Mouse (Mus musculus): ENCODE measurements around the gene 6030468B19Rik. TPM values are rescaled to one million over a fixed set of nuclear protein-coding genes. Genes with fewer than 3 reads are reported as not detected.

6030468B19Rik gene
- polyA plus RNA-seq, 1 experiment from 2014 or later: 0.55 TPM

- peaks cover 18% of the 10 kb centered on the region for H3K36me3 ChIP-seq
- H3K27ac ChIP-seq: peak within 1 kb of the TSS; percentile 96
- H3K9me3 ChIP-seq: no peaks in the 10 kb centered on the region
- peak within 1 kb of the TSS; percentile 90 for H3K4me2 ChIP-seq
- peak within 1 kb of the TSS; percentile 72 for H3K9ac ChIP-seq
- no peaks in the 10 kb centered on the region for H3K27me3 ChIP-seq
- H3K4me1 ChIP-seq: peaks cover 26% of the 10 kb centered on the region
- under 1% methylated on average over 51 of the region's 51 CpGs for WGBS
- peak within 1 kb of the TSS; percentile 70 for H3K4me3 ChIP-seq
- peak; percentile 89 for ATAC-seq (ENCODE audit: insufficient number of reproducible peaks, low FRiP score, low TSS enrichment, low read depth)
Observed at GRCm38 (mm10) chr11:117848985-117849671, 51.7 kb downstream of the 6030468B19Rik start, which contains the start of gene Birc5. Birc5 (plus strand) TSS chr11:117849251.

GRCm38 (mm10) chr11:117852875-117853274 lies 55.4 kb downstream of the 6030468B19Rik start:
- no peaks in the 10 kb centered on the region for H3K9me3 ChIP-seq
- 93% methylated on average over 3 of the region's 3 CpGs for WGBS
- H3K27me3 ChIP-seq: no peaks in the 10 kb centered on the region
- no peak overlapping the region for H3K4me3 ChIP-seq
- H3K36me3 ChIP-seq: peaks cover 50% of the 10 kb centered on the region
- ATAC-seq (ENCODE audit: insufficient number of reproducible peaks, low FRiP score, low TSS enrichment, low read depth): no peak
- H3K4me2 ChIP-seq: no peak overlapping the region
- H3K27ac ChIP-seq: no peak overlapping the region
- no peak overlapping the region for H3K9ac ChIP-seq
- H3K4me1 ChIP-seq: peaks cover 22% of the 10 kb centered on the region

- no peak for ATAC-seq (ENCODE audit: insufficient number of reproducible peaks, low FRiP score, low TSS enrichment, low read depth)
- Histone ChIP-seq H3K27ac (no peak overlapping the region), H3K4me1 (peaks cover 14% of the 10 kb centered on the region), H3K9me3 (no peaks in the 10 kb centered on the region), H3K36me3 (peaks cover 50% of the 10 kb centered on the region), H3K9ac (no peak overlapping the region), H3K4me2 (no peak overlapping the region), H3K27me3 (no peaks in the 10 kb centered on the region; the same call in 1 of the 2 replicates), H3K4me3 (no peak overlapping the region)
- 91% methylated on average over 9 of the region's 9 CpGs for WGBS
Observed at GRCm38 (mm10) chr11:117854241-117854640, 56.8 kb downstream of the 6030468B19Rik start.

GRCm38 (mm10) chr11:117855360-117855759 lies 57.9 kb downstream of the 6030468B19Rik start:
- Histone ChIP-seq H3K27me3 (peaks cover 8% of the 10 kb centered on the region), H3K9ac (no peak overlapping the region), H3K4me3 (no peak overlapping the region), H3K27ac (no peak overlapping the region), H3K9me3 (no peaks in the 10 kb centered on the region), H3K4me2 (no peak overlapping the region), H3K4me1 (peaks cover 8% of the 10 kb centered on the region), H3K36me3 (peaks cover 50% of the 10 kb centered on the region)
- WGBS: 96% methylated on average over 5 of the region's 5 CpGs
- no peak for ATAC-seq (ENCODE audit: insufficient number of reproducible peaks, low FRiP score, low TSS enrichment, low read depth)

GRCm38 (mm10) chr11:117855975-117856374 lies 58.5 kb downstream of the 6030468B19Rik start:
- Histone ChIP-seq H3K4me2 (no peak overlapping the region), H3K27me3 (peaks cover 14% of the 10 kb centered on the region), H3K9me3 (no peaks in the 10 kb centered on the region), H3K36me3 (peaks cover 50% of the 10 kb centered on the region), H3K4me3 (no peak overlapping the region), H3K4me1 (peaks cover 10% of the 10 kb centered on the region), H3K9ac (no peak overlapping the region), H3K27ac (no peak overlapping the region)
- ATAC-seq (ENCODE audit: insufficient number of reproducible peaks, low FRiP score, low TSS enrichment, low read depth): no peak
- WGBS: 88% methylated on average over 1 of the region's 1 CpGs

Other genes with a start within 250 kb of the 6030468B19Rik start
- gene Tnrc6c, start 143.4 kb upstream of the 6030468B19Rik start, polyA plus RNA-seq (2015; fragmentation: Nextera tagmentation; extraction: Ambion mirVana): 13.2 and 15.4 TPM in 2 replicates
- 1.2 and 2.0 TPM in 2 replicates for gene Tmc8, start 15.6 kb upstream of the 6030468B19Rik start, polyA plus RNA-seq (2015; fragmentation: Nextera tagmentation; extraction: Ambion mirVana)
- gene Tmc6, start 15.5 kb upstream of the 6030468B19Rik start, polyA plus RNA-seq (2015; fragmentation: Nextera tagmentation; extraction: Ambion mirVana): 24.5 and 25.9 TPM in 2 replicates
- gene Gm20708, start 12.0 kb downstream of the 6030468B19Rik start, polyA plus RNA-seq (2015; fragmentation: Nextera tagmentation; extraction: Ambion mirVana): 0.50 and 0.71 TPM in 2 replicates
- 74.0 and 85.6 TPM in 2 replicates for gene Syngr2, start 12.0 kb downstream of the 6030468B19Rik start, polyA plus RNA-seq (2015; fragmentation: Nextera tagmentation; extraction: Ambion mirVana)
- gene Afmid, start 28.3 kb downstream of the 6030468B19Rik start, polyA plus RNA-seq (2015; fragmentation: Nextera tagmentation; extraction: Ambion mirVana): 4.6 and 4.9 TPM in 2 replicates
- 119 and 134 TPM in 2 replicates for gene Tk1, start 28.4 kb downstream of the 6030468B19Rik start, polyA plus RNA-seq (2015; fragmentation: Nextera tagmentation; extraction: Ambion mirVana)
- gene Birc5, start 51.6 kb downstream of the 6030468B19Rik start, polyA plus RNA-seq (2015; fragmentation: Nextera tagmentation; extraction: Ambion mirVana): 240 and 254 TPM in 2 replicates
- not detected in 2 replicates for gene Tmem235, start 63.1 kb downstream of the 6030468B19Rik start, polyA plus RNA-seq (2015; fragmentation: Nextera tagmentation; extraction: Ambion mirVana)
- 3.5 and 4.1 TPM in 2 replicates for gene Tha1, start 75.8 kb downstream of the 6030468B19Rik start, polyA plus RNA-seq (2015; fragmentation: Nextera tagmentation; extraction: Ambion mirVana)
- 20.3 and 24.0 TPM in 2 replicates for gene Socs3, start 172.4 kb downstream of the 6030468B19Rik start, polyA plus RNA-seq (2015; fragmentation: Nextera tagmentation; extraction: Ambion mirVana)
- gene Pgs1, start 188.6 kb downstream of the 6030468B19Rik start, polyA plus RNA-seq (2015; fragmentation: Nextera tagmentation; extraction: Ambion mirVana): 35.5 and 37.8 TPM in 2 replicates